Mouse (Mus musculus) ES-Bruce4 (cell line): ENCODE data around the gene Clptm1. TPM values are rescaled to one million over a fixed set of nuclear protein-coding genes. Genes with fewer than 3 reads are reported as not detected.

Source experiments
- H3K27ac ChIP-seq: 2 replicates; pipeline ENCODE4 v1.5.1; 2012; ENCODE audit warnings: low read length, inconsistent platforms; ENCODE audit not compliant: insufficient read depth
- H3K27me3 ChIP-seq: 2 replicates; pipeline ENCODE4 v1.6.1; 2012; ENCODE audit warnings: mild to moderate bottlenecking, low read length, inconsistent platforms; ENCODE audit not compliant: control insufficient read depth, poor library complexity, insufficient read depth, severe bottlenecking
- H3K36me3 ChIP-seq: 2 replicates; pipeline ENCODE4 v1.6.1; 2012; ENCODE audit warnings: inconsistent platforms, mild to moderate bottlenecking, low read length, moderate library complexity; ENCODE audit not compliant: control insufficient read depth, poor library complexity, insufficient read depth, severe bottlenecking
- H3K4me1 ChIP-seq: one replicate; pipeline ENCODE4 v1.8.1; 2011; ENCODE audit warnings: low read length; ENCODE audit not compliant: control insufficient read depth, insufficient read depth
- H3K4me3 ChIP-seq: 2 replicates; pipeline ENCODE4 v1.5.1; 2011; ENCODE audit warnings: low read depth, mild to moderate bottlenecking, low read length
- H3K9ac ChIP-seq: 2 replicates; pipeline ENCODE4 v1.6.1; 2012; ENCODE audit warnings: low read depth, mild to moderate bottlenecking, inconsistent platforms; ENCODE audit not compliant: poor library complexity, severe bottlenecking
- H3K9me3 ChIP-seq: replicated peaks from 2 replicates; pipeline ENCODE4 v1.6.1; 2012; ENCODE audit warnings: mild to moderate bottlenecking, low read length, inconsistent platforms; ENCODE audit not compliant: control insufficient read depth, poor library complexity, insufficient read depth, severe bottlenecking
- CTCF ChIP-seq: IDR thresholded peaks from one replicate; pipeline ENCODE4 v1.8.1; 2011; ENCODE audit warnings: low read depth, low read length
- EP300 ChIP-seq: IDR thresholded peaks from 2 replicates; pipeline ENCODE4 v1.6.1; 2011; ENCODE audit warnings: low read depth, low read length; ENCODE audit not compliant: insufficient read depth
- POLR2A ChIP-seq: IDR thresholded peaks from one replicate; pipeline ENCODE4 v1.8.1; 2011; ENCODE audit warnings: low read length; ENCODE audit not compliant: insufficient read depth
- polyA plus RNA-seq: library from polyadenylated mRNA; stranded (reverse); fragments of >200 nt; gene quantifications from 2 replicates; pipeline ENCODE4 v1.2.4, GENCODE M21; 2011; ENCODE audit warnings: low read depth; ENCODE audit not compliant: missing spikeins, insufficient read depth, insufficient read length

The Clptm1 gene
- polyA plus RNA-seq, 1 experiment = 52.7 TPM

- Histone ChIP-seq H3K9ac (peak overlapping the region; percentile 99), H3K4me3 (peak overlapping the region; percentile 99)
- TF ChIP-seq EP300 (no peak), CTCF (no peak), POLR2A (no peak)
Observed at GRCm38 (mm10) chr7:19664455-19664954, 328 bp downstream of the Clptm1 start.

GRCm38 (mm10) chr7:19663940-19664339 lies 893 bp downstream of the Clptm1 start:
- Histone ChIP-seq H3K9me3 (no peaks in the 10 kb centered on the region), H3K4me1 (no peaks in the 10 kb centered on the region), H3K9ac (peak overlapping the region; percentile 99), H3K27ac (no peak overlapping the region), H3K27me3 (no peaks in the 10 kb centered on the region), H3K4me3 (peak overlapping the region; percentile 99), H3K36me3 (peaks cover 9% of the 10 kb centered on the region)
- TF ChIP-seq EP300 (no peak), CTCF (no peak), POLR2A (no peak)

More at GRCm38 (mm10) chr7:19664455-19664954, 328 bp downstream of the Clptm1 start:
- H3K27me3 ChIP-seq = no peaks in the 10 kb centered on the region
- H3K4me1 ChIP-seq = no peaks in the 10 kb centered on the region
- no peak overlapping the region for H3K27ac ChIP-seq
- H3K36me3 ChIP-seq = peaks cover 9% of the 10 kb centered on the region
- H3K9me3 ChIP-seq = no peaks in the 10 kb centered on the region

- H3K4me3 ChIP-seq = no peak overlapping the region
- H3K9ac ChIP-seq = no peak overlapping the region
- TF ChIP-seq CTCF (no peak), EP300 (no peak), POLR2A (no peak)
- no peaks in the 10 kb centered on the region for H3K9me3 ChIP-seq
- H3K36me3 ChIP-seq = peaks cover 8% of the 10 kb centered on the region
- no peaks in the 10 kb centered on the region for H3K4me1 ChIP-seq
- H3K27me3 ChIP-seq = no peaks in the 10 kb centered on the region
- H3K27ac ChIP-seq = no peak overlapping the region
Observed at GRCm38 (mm10) chr7:19652614-19653013, 12.2 kb downstream of the Clptm1 start.

GRCm38 (mm10) chr7:19651063-19651786 lies 13.6 kb downstream of the Clptm1 start:
- H3K9ac ChIP-seq = no peak overlapping the region
- peaks cover 8% of the 10 kb centered on the region for H3K36me3 ChIP-seq
- TF ChIP-seq CTCF = no peak
- no peak for TF ChIP-seq EP300
- TF ChIP-seq POLR2A = no peak
- no peaks in the 10 kb centered on the region for H3K4me1 ChIP-seq
- H3K27me3 ChIP-seq = no peaks in the 10 kb centered on the region
- no peaks in the 10 kb centered on the region for H3K9me3 ChIP-seq
- no peak overlapping the region; the same call in 1 of the 2 replicates for H3K27ac ChIP-seq
- H3K4me3 ChIP-seq = no peak overlapping the region

- H3K9me3 ChIP-seq = no peaks in the 10 kb centered on the region
- no peak overlapping the region for H3K4me3 ChIP-seq
- H3K4me1 ChIP-seq = no peaks in the 10 kb centered on the region
- peaks cover 35% of the 10 kb centered on the region for H3K36me3 ChIP-seq
- TF ChIP-seq EP300 (no peak), POLR2A (no peak), CTCF (no peak)
- H3K9ac ChIP-seq = no peak overlapping the region
- peak overlapping the region; percentile 30; the same call in 1 of the 2 replicates for H3K27ac ChIP-seq
- no peaks in the 10 kb centered on the region for H3K27me3 ChIP-seq
Observed at GRCm38 (mm10) chr7:19641223-19641622, 23.6 kb downstream of the Clptm1 start.
